Mouse (Mus musculus): ENCODE results near the gene Fancc.

- no peak for TF ChIP-seq EP300 (IDR thresholded peaks at IDR 0.05; ENCODE audit: low read depth)
- TF ChIP-seq CTCF (IDR thresholded peaks at IDR 0.05; ENCODE audit: low read depth), result no peak
Measured at GRCm38 (mm10) chr13:63274488-63275166, 222.5 kb downstream of the Fancc start.
